Mouse (Mus musculus): Measurements from ENCODE around the gene Lrrtm1.

Lrrtm1 gene

GRCm38 (mm10) chr6:77242601-77243406, at the start of gene Lrrtm1:
Lrrtm1 (plus strand) TSS chr6:77242689.
- TF ChIP-seq GATA4 (IDR thresholded peaks at IDR 0.05; ENCODE audit: insufficient replicate concordance, low read length) = no peak

GRCm38 (mm10) chr6:77196650-77197049, 45.8 kb upstream of the Lrrtm1 start:
- TF ChIP-seq GATA4 (IDR thresholded peaks at IDR 0.05; ENCODE audit: insufficient replicate concordance, low read length) = no peak

GRCm38 (mm10) chr6:77199375-77199774, 43.1 kb upstream of the Lrrtm1 start:
- TF ChIP-seq GATA4 (IDR thresholded peaks at IDR 0.05; ENCODE audit: insufficient replicate concordance, low read length) = no peak

GRCm38 (mm10) chr6:77209183-77209582, 33.3 kb upstream of the Lrrtm1 start:
- no peak for TF ChIP-seq GATA4 (IDR thresholded peaks at IDR 0.05; ENCODE audit: insufficient replicate concordance, low read length)

GRCm38 (mm10) chr6:77209929-77210328, 32.6 kb upstream of the Lrrtm1 start:
- no peak for TF ChIP-seq GATA4 (IDR thresholded peaks at IDR 0.05; ENCODE audit: insufficient replicate concordance, low read length)

GRCm38 (mm10) chr6:77213757-77214409, 28.6 kb upstream of the Lrrtm1 start:
- no peak for TF ChIP-seq GATA4 (IDR thresholded peaks at IDR 0.05; ENCODE audit: insufficient replicate concordance, low read length)

- TF ChIP-seq GATA4 (IDR thresholded peaks at IDR 0.05; ENCODE audit: insufficient replicate concordance, low read length) = no peak
Measured at GRCm38 (mm10) chr6:77215322-77215721, 27.2 kb upstream of the Lrrtm1 start.

GRCm38 (mm10) chr6:77218875-77219274, 23.6 kb upstream of the Lrrtm1 start:
- TF ChIP-seq GATA4 (IDR thresholded peaks at IDR 0.05; ENCODE audit: insufficient replicate concordance, low read length) = no peak

- no peak for TF ChIP-seq GATA4 (IDR thresholded peaks at IDR 0.05; ENCODE audit: insufficient replicate concordance, low read length)
Measured at GRCm38 (mm10) chr6:77220776-77221175, 21.7 kb upstream of the Lrrtm1 start.

- TF ChIP-seq GATA4 (IDR thresholded peaks at IDR 0.05; ENCODE audit: insufficient replicate concordance, low read length) = no peak
Measured at GRCm38 (mm10) chr6:77222849-77223638, 19.4 kb upstream of the Lrrtm1 start.

- no peak for TF ChIP-seq GATA4 (IDR thresholded peaks at IDR 0.05; ENCODE audit: insufficient replicate concordance, low read length)
Measured at GRCm38 (mm10) chr6:77240426-77240825, 2.1 kb upstream of the Lrrtm1 start.

GRCm38 (mm10) chr6:77243541-77244231, 1.2 kb downstream of the Lrrtm1 start:
- no peak for TF ChIP-seq GATA4 (IDR thresholded peaks at IDR 0.05; ENCODE audit: insufficient replicate concordance, low read length)

- TF ChIP-seq GATA4 (IDR thresholded peaks at IDR 0.05; ENCODE audit: insufficient replicate concordance, low read length) = no peak
Measured at GRCm38 (mm10) chr6:77253480-77253879, 11.0 kb downstream of the Lrrtm1 start.

- no peak for TF ChIP-seq GATA4 (IDR thresholded peaks at IDR 0.05; ENCODE audit: insufficient replicate concordance, low read length)
Measured at GRCm38 (mm10) chr6:77256348-77256747, 13.9 kb downstream of the Lrrtm1 start.

Measured in liver, adult (tissue).